Mouse (Mus musculus) MEL (cell line): ENCODE results near the gene Slit1. TPM values are rescaled to one million over a fixed set of nuclear protein-coding genes. Genes with fewer than 3 reads are reported as not detected.

ENCODE experiments used
- DNase-seq: peaks from one replicate; pipeline ENCODE4 v3.0.0; 2011; ENCODE audit warnings: low read depth, low spot score
- H3K27ac ChIP-seq: 2 replicates; pipeline ENCODE4 v1.5.1; 2012; ENCODE audit warnings: low read depth, mild to moderate bottlenecking, control low read depth, low read length, moderate library complexity; ENCODE audit not compliant: control insufficient read depth
- H3K27me3 ChIP-seq, 2 experiments: fragments of 150-350 bp in 1 of 2; sonication (generic) in 1 of 2; 2 replicates each; pipeline ENCODE4 v1.6.1; 2012; ENCODE audit warnings: low read length in 2 of 2, mild to moderate bottlenecking in 2 of 2, improper control_type of control experiment in 1 of 2, moderate library complexity in 1 of 2; ENCODE audit not compliant: insufficient read depth in 2 of 2, control insufficient read depth in 1 of 2
- H3K36me3 ChIP-seq, 2 experiments: 2 replicates each; pipeline ENCODE4 v1.6.1; 2012 to 2014; ENCODE audit warnings: low read length in 2 of 2, improper control_type of control experiment in 1 of 2, inconsistent platforms in 1 of 2, mild to moderate bottlenecking in 1 of 2; ENCODE audit not compliant: insufficient read depth in 2 of 2, control insufficient read depth in 1 of 2
- H3K4me1 ChIP-seq, 2 experiments: fragments of 150-350 bp in 1 of 2; sonication (generic) in 1 of 2; 2 replicates each; pipeline ENCODE4 v1.6.1; 2012; ENCODE audit warnings: low read length in 2 of 2, improper control_type of control experiment in 1 of 2, mild to moderate bottlenecking in 1 of 2; ENCODE audit not compliant: insufficient read depth in 2 of 2, control insufficient read depth in 1 of 2
- H3K4me3 ChIP-seq, 2 experiments: fragments of 150-350 bp in 1 of 2; sonication (generic) in 1 of 2; 2 replicates each; pipeline ENCODE4 v1.5.1; 2012; ENCODE audit warnings: low read depth in 2 of 2, low read length in 2 of 2, mild to moderate bottlenecking in 2 of 2, moderate library complexity in 2 of 2, control low read depth in 1 of 2, improper control_type of control experiment in 1 of 2; ENCODE audit not compliant: control insufficient read depth in 1 of 2, insufficient read depth in 1 of 2
- H3K79me2 ChIP-seq: 2 replicates; pipeline ENCODE4 v1.6.1; 2012; ENCODE audit warnings: mild to moderate bottlenecking, low read length, moderate library complexity; ENCODE audit not compliant: control insufficient read depth, poor library complexity, insufficient read depth
- H3K9ac ChIP-seq: 2 replicates; pipeline ENCODE4 v1.6.1; 2012; ENCODE audit warnings: low read depth, mild to moderate bottlenecking, control low read depth, low read length, moderate library complexity; ENCODE audit not compliant: control insufficient read depth, poor library complexity, severe bottlenecking
- H3K9me3 ChIP-seq: fragments of 150-350 bp; sonication (generic); replicated peaks from 2 replicates; pipeline ENCODE4 v1.6.1; 2012; ENCODE audit warnings: mild to moderate bottlenecking, low read length, improper control_type of control experiment, moderate library complexity; ENCODE audit not compliant: insufficient read depth
- BHLHE40 ChIP-seq: IDR thresholded peaks from 2 replicates; pipeline ENCODE4 v1.6.1; 2012; ENCODE audit warnings: low read depth, mild to moderate bottlenecking, inconsistent platforms, low read length, improper control_type of control experiment, borderline replicate concordance
- CHD2 ChIP-seq: IDR thresholded peaks from 2 replicates; pipeline ENCODE4 v1.6.1; 2011; ENCODE audit warnings: low read length, improper control_type of control experiment
- CTCF ChIP-seq, 3 experiments: IDR thresholded peaks in 2 of 3; conservative IDR thresholded peaks in 1 of 3; 2 replicates each; pipeline ENCODE4 v1.5.1; 2011 to 2012; ENCODE audit warnings: low read length in 3 of 3, low read depth in 2 of 3, mild to moderate bottlenecking in 2 of 3, improper control_type of control experiment in 1 of 3, inconsistent platforms in 1 of 3, mixed read lengths in 1 of 3, moderate library complexity in 1 of 3; ENCODE audit not compliant: control insufficient read depth in 1 of 3, insufficient read depth in 1 of 3, poor library complexity in 1 of 3, severe bottlenecking in 1 of 3
- E2F4 ChIP-seq: IDR thresholded peaks from 2 replicates; pipeline ENCODE4 v1.6.1; 2011; ENCODE audit warnings: low read depth, low read length, improper control_type of control experiment, borderline replicate concordance
- GATA1 ChIP-seq: IDR thresholded peaks from 2 replicates; pipeline ENCODE4 v1.6.1; 2011; ENCODE audit warnings: low read depth, low read length, improper control_type of control experiment
- HCFC1 ChIP-seq: IDR thresholded peaks from 2 replicates; pipeline ENCODE4 v1.6.1; 2012; ENCODE audit warnings: low read depth, mild to moderate bottlenecking, inconsistent platforms, low read length, improper control_type of control experiment, moderate library complexity
- MYB ChIP-seq: IDR thresholded peaks from 2 replicates; pipeline ENCODE4 v1.6.1; 2011; ENCODE audit warnings: mild to moderate bottlenecking, low read depth, low read length, improper control_type of control experiment
- MYC ChIP-seq: IDR thresholded peaks from 2 replicates; pipeline ENCODE4 v1.6.1; 2011; ENCODE audit warnings: low read depth, mild to moderate bottlenecking, low read length, improper control_type of control experiment, moderate library complexity
- NELFE ChIP-seq: IDR thresholded peaks from 2 replicates; pipeline ENCODE4 v1.6.1; 2011; ENCODE audit warnings: low read depth, low read length, improper control_type of control experiment
- POLR2AphosphoS5 ChIP-seq: IDR thresholded peaks from 2 replicates; pipeline ENCODE4 v1.6.1; 2012; ENCODE audit warnings: low read depth, borderline replicate concordance, mild to moderate bottlenecking, inconsistent platforms, low read length, moderate library complexity, mixed read lengths
- RAD21 ChIP-seq: IDR thresholded peaks from 2 replicates; pipeline ENCODE4 v1.6.1; 2011; ENCODE audit warnings: mild to moderate bottlenecking, low read depth, low read length, improper control_type of control experiment
- SIN3A ChIP-seq: IDR thresholded peaks from 2 replicates; pipeline ENCODE4 v1.6.1; 2012; ENCODE audit warnings: low read length, improper control_type of control experiment, inconsistent platforms
- TBP ChIP-seq: IDR thresholded peaks from 2 replicates; pipeline ENCODE4 v1.8.0; 2011; ENCODE audit warnings: low read depth, low read length, improper control_type of control experiment
- TCF12 ChIP-seq: IDR thresholded peaks from 2 replicates; pipeline ENCODE4 v1.6.1; 2014; ENCODE audit warnings: low read depth, mild to moderate bottlenecking, inconsistent platforms, low read length, improper control_type of control experiment, moderate library complexity
- UBTF ChIP-seq: IDR thresholded peaks from 2 replicates; pipeline ENCODE4 v1.6.1; 2012; ENCODE audit warnings: low read depth, mild to moderate bottlenecking, inconsistent platforms, low read length, improper control_type of control experiment, moderate library complexity, borderline replicate concordance; ENCODE audit not compliant: insufficient read depth
- ZKSCAN1 ChIP-seq: IDR thresholded peaks from 2 replicates; pipeline ENCODE4 v1.6.1; 2012; ENCODE audit warnings: low read depth, mild to moderate bottlenecking, inconsistent platforms, low read length, improper control_type of control experiment, moderate library complexity
- ZNF384 ChIP-seq: IDR thresholded peaks from 2 replicates; pipeline ENCODE4 v1.6.1; 2012; ENCODE audit warnings: low read depth, mild to moderate bottlenecking, inconsistent platforms, low read length, improper control_type of control experiment
- polyA plus RNA-seq, 2 experiments: library from polyadenylated mRNA; stranded (reverse) in 1 of 2; unstranded in 1 of 2; fragments of >175 nt in 1 of 2; fragments of >200 nt in 1 of 2; gene quantifications; 2 replicates each; pipeline versions ENCODE4 v1.2.1 to v1.2.4; 2012; ENCODE audit warnings: low replicate concordance in 2 of 2, low read depth in 1 of 2; ENCODE audit not compliant: insufficient read length in 2 of 2, insufficient read depth in 1 of 2, missing spikeins in 1 of 2
- total RNA-seq: library from RNA; depleted of rRNA; stranded (reverse); fragments of 300-350 nt; gene quantifications from 2 replicates; pipeline ENCODE4 v1.2.3, GENCODE M21; 2012

Slit1 gene
- total and polyA plus RNA-seq, 3 experiments: 0.04 TPM; not detected in 1

DNA sequence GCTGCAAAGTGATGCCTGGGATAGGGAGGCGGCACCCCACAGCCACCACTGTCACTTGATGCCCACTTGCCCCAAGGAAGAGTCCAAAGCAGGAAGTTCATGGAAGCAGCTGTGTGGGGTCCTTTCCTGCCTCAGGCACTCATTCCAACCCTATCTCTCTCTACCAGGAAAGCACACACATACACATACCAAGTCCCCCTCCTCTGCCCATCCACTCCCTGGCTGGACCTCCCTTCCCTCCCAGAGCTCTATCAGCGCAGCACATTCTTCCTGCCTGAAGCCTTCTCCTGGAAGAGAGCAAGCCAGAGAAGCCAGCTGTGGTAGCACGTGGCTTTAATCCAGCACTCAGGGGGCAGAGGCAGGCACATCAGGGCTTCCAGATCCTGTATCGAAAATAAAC, 65.9 kb downstream of the Slit1 start:
- Histone ChIP-seq H3K9me3 (no peaks in the 10 kb centered on the region), H3K27ac (no peak overlapping the region), H3K4me1 (no peaks in the 10 kb centered on the region), H3K79me2 (no peaks in the 10 kb centered on the region), H3K4me3 (no peak overlapping the region), H3K9ac (no peak overlapping the region), H3K27me3 (no peaks in the 10 kb centered on the region; a peak in 4 of 4 replicates), H3K36me3 (no peaks in the 10 kb centered on the region)
- TF ChIP-seq NELFE (no peak), POLR2AphosphoS5 (no peak), MYB (no peak), ZKSCAN1 (no peak), MYC (no peak)
- DNase-seq: no peak

DNA sequence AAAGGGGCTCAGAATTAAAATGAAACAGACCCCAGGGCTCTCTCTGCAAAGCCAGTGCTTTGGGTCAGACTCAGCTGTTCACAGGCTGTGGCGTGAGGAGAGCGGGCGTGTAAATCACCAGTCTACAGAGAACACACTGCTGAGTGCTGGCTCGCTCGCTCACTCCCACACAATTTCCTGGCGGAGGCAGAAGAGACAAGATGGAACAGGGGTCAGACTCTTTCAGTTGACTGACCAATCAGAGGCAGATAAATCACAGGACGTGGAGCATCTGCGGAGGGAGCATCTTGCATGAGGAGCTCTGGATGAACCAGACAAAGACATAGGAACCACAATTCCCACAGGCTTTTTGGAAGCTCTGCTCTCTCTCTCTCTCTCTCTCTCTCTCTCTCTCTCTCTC, 67.9 kb downstream of the Slit1 start:
- Histone ChIP-seq H3K27ac (no peak overlapping the region), H3K9ac (no peak overlapping the region), H3K9me3 (no peaks in the 10 kb centered on the region), H3K4me3 (no peak overlapping the region), H3K79me2 (no peaks in the 10 kb centered on the region), H3K4me1 (no peaks in the 10 kb centered on the region), H3K27me3 (peaks cover 2 to 8% of the 10 kb centered on the region in 2 experiments), H3K36me3 (no peaks in the 10 kb centered on the region)
- no peak for DNase-seq
- TF ChIP-seq CTCF (IDR thresholded peaks at IDR 0.05 in 2 of 3, conservative IDR thresholded peaks at IDR 0.05 in 1 of 3; ENCODE audit: control insufficient read depth in 1 of 3, insufficient read depth in 1 of 3, low read depth in 2 of 3, low read length in 3 of 3, poor library complexity in 1 of 3, severe bottlenecking in 1 of 3) (no peak), E2F4 (no peak), CHD2 (no peak), TCF12 (no peak), SIN3A (no peak), BHLHE40 (no peak), RAD21 (no peak), UBTF (no peak), ZNF384 (no peak), HCFC1 (no peak), TBP (no peak)

- H3K27ac ChIP-seq: no peak overlapping the region
- H3K9ac ChIP-seq: no peak overlapping the region
- no peak for TF ChIP-seq GATA1
- TF ChIP-seq CHD2: no peak
- no peak for TF ChIP-seq MYB
- peak; percentile 23 for DNase-seq
- H3K9me3 ChIP-seq: no peaks in the 10 kb centered on the region
- H3K36me3 ChIP-seq: no peaks in the 10 kb centered on the region
- H3K27me3 ChIP-seq: peaks cover 5 to 11% of the 10 kb centered on the region in 2 experiments
- H3K79me2 ChIP-seq: no peaks in the 10 kb centered on the region
- no peak overlapping the region for H3K4me3 ChIP-seq
- H3K4me1 ChIP-seq: no peaks in the 10 kb centered on the region
Measured at GRCm38 (mm10) chr19:41674366-41674765, 69.1 kb downstream of the Slit1 start.
